ENCODE assay signal across 10 mouse cellular contexts in genomic region chr8:11399706-11400105, GRCm38 (mm10).
DNase-seq lines count a peak whose midpoint lies in the region; ATAC-seq and TF ChIP-seq lines count a peak whose summit lies in the region.
"Had no signal": no experiment of that assay in that cellular context is flagged by ENCODE, and none has a peak within 500 bp of the region (broad histone marks: within the 10 kb centered on the region; RNA-seq: fewer than 3 reads in every experiment).

No protein-coding gene starts in this region.

- peak; percentile 66 for TF ChIP-seq EP300 in lung, postnatal 0 days (IDR thresholded peaks at IDR 0.05)
- 0 out of 2 replicates have a peak, but pooled peaks have one; percentile 25 for TF ChIP-seq EP300 in heart, postnatal 0 days (IDR thresholded peaks at IDR 0.05; ENCODE audit: low read depth)

- peaks cover 22 to 32% of the 10 kb centered on the region in 2 experiments for H3K4me1 ChIP-seq in heart, embryonic 14.5 days (ENCODE audit: control insufficient read depth in 2 of 2, insufficient read depth in 2 of 2, low read length in 2 of 2)
- peaks cover 21% of the 10 kb centered on the region; the same call in 1 of the 2 replicates for H3K4me1 ChIP-seq in lung, postnatal 0 days (ENCODE audit: insufficient read depth, low read depth, low read length)
- peaks cover 36% of the 10 kb centered on the region for H3K4me1 ChIP-seq in heart, postnatal 0 days (ENCODE audit: control insufficient read depth, insufficient read depth)
- H3K4me1 ChIP-seq in stomach, embryonic 16.5 days (ENCODE audit: control insufficient read depth, insufficient read depth, low read length): peaks cover 25% of the 10 kb centered on the region

- no peak overlapping the region for H3K9ac ChIP-seq in heart, embryonic 14.5 days (ENCODE audit: low read length)
- H3K9ac ChIP-seq in lung, postnatal 0 days (replicated peaks; ENCODE audit: low read depth): no peak overlapping the region
- no peak overlapping the region for H3K9ac ChIP-seq in heart, postnatal 0 days (replicated peaks; ENCODE audit: low read depth, low read length)
- H3K9ac ChIP-seq in stomach, embryonic 16.5 days (ENCODE audit: low read length): peak overlapping the region; percentile 5; the same call in 1 of the 2 replicates

- 58% methylated on average over 8 of the region's 8 CpGs for whole genome bisulfite sequencing in heart, embryonic 14.5 days
- WGBS in lung, postnatal 0 days: 34% methylated on average over 8 of the region's 8 CpGs
- 57% methylated on average over 8 of the region's 8 CpGs for WGBS in heart, postnatal 0 days
- 31% methylated on average over 8 of the region's 8 CpGs for WGBS in stomach, embryonic 16.5 days

- no peak for ATAC-seq in heart, embryonic 14.5 days (ENCODE audit: insufficient number of reproducible peaks, insufficient read depth, low FRiP score, low read depth)
- ATAC-seq in lung, postnatal 0 days: peak; percentile 24
- peak; percentile 19; the same call in 1 of the 2 replicates for ATAC-seq in heart, postnatal 0 days (ENCODE audit: insufficient read depth, low read depth)
- ATAC-seq in stomach, embryonic 16.5 days (ENCODE audit: insufficient read depth, low FRiP score): no peak

- DNase-seq in heart, adult 9 months (ENCODE audit: low spot score in 2 of 2): no peak
- DNase-seq in lung, postnatal 0 days (ENCODE audit: low spot score): peak; percentile 55
- no peak for DNase-seq in lung, postnatal 14 days
- no peak for DNase-seq in heart, postnatal 0 days (ENCODE audit: low spot score)
- DNase-seq in gastrocnemius, postnatal 36 days: no peak
- no peak for DNase-seq in MN1 (ENCODE audit: low spot score)
- DNase-seq: gastrocnemius, postnatal 10 days had no signal

- peak overlapping the region; percentile 50 to 53 for H3K27ac ChIP-seq in heart, embryonic 14.5 days (replicated peaks in 1 of 2; ENCODE audit: control insufficient read depth in 1 of 2, insufficient read depth in 1 of 2, low read depth in 2 of 2, low read length in 2 of 2)
- peak overlapping the region; percentile 69 for H3K27ac ChIP-seq in lung, postnatal 0 days (ENCODE audit: low read length)
- peak overlapping the region; percentile 79 for H3K27ac ChIP-seq in heart, postnatal 0 days (ENCODE audit: low read depth)
- H3K27ac ChIP-seq in stomach, embryonic 16.5 days (ENCODE audit: low read length): peak overlapping the region; percentile 87
- H3K27ac ChIP-seq: macrophage had no signal

- no peak overlapping the region for H3K4me2 ChIP-seq in heart, embryonic 14.5 days (ENCODE audit: low read length)
- H3K4me2 ChIP-seq in lung, postnatal 0 days (replicated peaks; ENCODE audit: low read depth, low read length): no peak overlapping the region
- no peak overlapping the region for H3K4me2 ChIP-seq in heart, postnatal 0 days (ENCODE audit: low read depth, low read length)
- H3K4me2 ChIP-seq in stomach, embryonic 16.5 days (ENCODE audit: low read depth, low read length): no peak overlapping the region

- H3K9me3 ChIP-seq in heart, embryonic 14.5 days (ENCODE audit: control insufficient read depth, low read length): no peaks in the 10 kb centered on the region
- no peaks in the 10 kb centered on the region for H3K9me3 ChIP-seq in lung, postnatal 0 days (ENCODE audit: low read length)
- H3K9me3 ChIP-seq in heart, postnatal 0 days (replicated peaks; ENCODE audit: control insufficient read depth, low read length): no peaks in the 10 kb centered on the region
- H3K9me3 ChIP-seq in stomach, embryonic 16.5 days (replicated peaks; ENCODE audit: control insufficient read depth, low read length): no peaks in the 10 kb centered on the region

- no peaks in the 10 kb centered on the region for H3K27me3 ChIP-seq in heart, embryonic 14.5 days (ENCODE audit: control insufficient read depth, insufficient read depth, low read length)
- no peaks in the 10 kb centered on the region for H3K27me3 ChIP-seq in lung, postnatal 0 days (replicated peaks; ENCODE audit: insufficient read depth, low read length)
- no peaks in the 10 kb centered on the region for H3K27me3 ChIP-seq in heart, postnatal 0 days (ENCODE audit: control insufficient read depth, insufficient read depth, low read length)
- H3K27me3 ChIP-seq in stomach, embryonic 16.5 days (ENCODE audit: control insufficient read depth, insufficient read depth, low read length): no peaks in the 10 kb centered on the region

- H3K4me3 ChIP-seq in heart, embryonic 14.5 days (ENCODE audit: control insufficient read depth in 1 of 2, insufficient read depth in 1 of 2, low read depth in 1 of 2, low read length in 2 of 2): no peak overlapping the region
- H3K4me3 ChIP-seq in lung, postnatal 0 days (ENCODE audit: low read depth, low read length): no peak overlapping the region
- no peak overlapping the region for H3K4me3 ChIP-seq in heart, postnatal 0 days (ENCODE audit: low read depth, low read length)
- H3K4me3 ChIP-seq in stomach, embryonic 16.5 days (replicated peaks; ENCODE audit: low read length): no peak overlapping the region

- peaks cover 42% of the 10 kb centered on the region for H3K36me3 ChIP-seq in heart, embryonic 14.5 days (ENCODE audit: control insufficient read depth, insufficient read depth, low read length)
- H3K36me3 ChIP-seq in lung, postnatal 0 days (ENCODE audit: insufficient read depth, low read length): peaks cover 34% of the 10 kb centered on the region
- peaks cover 59% of the 10 kb centered on the region for H3K36me3 ChIP-seq in heart, postnatal 0 days (replicated peaks; ENCODE audit: control insufficient read depth, insufficient read depth, low read length)
- H3K36me3 ChIP-seq in stomach, embryonic 16.5 days (ENCODE audit: control insufficient read depth, insufficient read depth, low read length): no peaks in the 10 kb centered on the region

- no peak for TF ChIP-seq CTCF in lung, postnatal 0 days (IDR thresholded peaks at IDR 0.05)
- no peak for TF ChIP-seq CTCF in heart, postnatal 0 days (IDR thresholded peaks at IDR 0.05; ENCODE audit: low read depth)

- intact Hi-C loops in gastrocnemius, postnatal 36 days (cut with DNase I): no loop called here

Comparison
In these comparisons a context has a peak if more than half of its experiments do, and no peak if none do; other contexts are left out.
1. ATAC-seq: peak in lung, postnatal 0 days (single experiment) and heart, postnatal 0 days (single experiment); none in heart, embryonic 14.5 days (single experiment) and stomach, embryonic 16.5 days (single experiment).
2. Peak in every context shown above with its lines, with median percentiles within 50 percentile points of each other: H3K27ac ChIP-seq.